Mouse (Mus musculus) brown adipose tissue, adult 24 weeks (tissue): ENCODE results near the gene Hacl1. TPM values are rescaled to one million over a fixed set of nuclear protein-coding genes. Genes with fewer than 3 reads are reported as not detected.

Experiments used
- H3K27ac ChIP-seq: fragments of 200-500 bp; replicated peaks from 2 replicates; pipeline ENCODE4 v1.5.1; 2012; ENCODE audit warnings: low read depth, mild to moderate bottlenecking, low read length
- H3K4me1 ChIP-seq: fragments of 200-500 bp; 2 replicates; pipeline ENCODE4 v1.6.1; 2012; ENCODE audit warnings: low read length, mixed read lengths; ENCODE audit not compliant: control insufficient read depth, insufficient read depth, insufficient read length
- H3K4me3 ChIP-seq: fragments of 200-500 bp; 2 replicates; pipeline ENCODE4 v1.5.1; 2012; ENCODE audit warnings: low read depth, mild to moderate bottlenecking, low read length, moderate library complexity; ENCODE audit not compliant: insufficient read depth
- polyA plus RNA-seq: library from polyadenylated mRNA; stranded (reverse); fragments of >200 nt; gene quantifications from 2 replicates; pipeline ENCODE4 v1.2.4, GENCODE M21; 2012; ENCODE audit not compliant: missing spikeins, insufficient read depth, insufficient read length

Gene Hacl1
- 77.1 and 106 TPM in 2 replicates for polyA plus RNA-seq

DNA sequence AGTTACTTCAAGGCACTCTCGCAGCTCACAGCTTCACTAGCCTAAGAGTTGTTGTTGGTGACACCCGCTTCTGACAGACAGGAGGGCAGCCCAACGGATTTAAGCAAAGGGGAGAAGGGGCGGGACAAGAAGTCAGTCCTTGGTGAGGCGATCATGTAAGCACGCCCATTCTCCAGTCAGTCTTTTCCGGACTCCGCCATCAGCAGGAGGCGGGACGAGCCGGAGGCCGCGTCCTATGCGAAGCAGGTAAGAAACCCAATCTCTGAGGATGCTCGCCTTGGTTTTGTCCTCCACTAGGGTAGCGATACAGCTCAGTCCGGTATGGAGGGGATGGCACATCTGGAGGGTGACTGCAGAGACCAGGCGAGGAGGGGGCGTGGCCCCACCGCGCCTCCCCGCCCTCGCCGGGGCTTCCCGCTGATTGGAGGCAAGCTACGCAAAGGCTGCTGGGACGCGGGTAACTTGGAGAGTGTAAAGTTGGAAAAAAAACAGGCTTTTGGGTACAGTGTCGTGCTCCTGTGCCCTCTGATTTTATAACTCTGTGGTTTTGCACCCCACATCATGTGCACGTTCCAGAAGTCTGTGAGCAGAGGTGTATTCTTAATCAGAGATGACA lies at the start of gene Hacl1, which contains the start of gene Btd:
TSS of gene Hacl1 (minus strand) at position 397 of the 616 bp plus-strand sequence.
TSS of gene Btd (plus strand) at position 139 of the 616 bp plus-strand sequence.
- peak within 1 kb of the TSS; percentile 72 for H3K27ac ChIP-seq
- peak within 1 kb of the TSS; percentile 67 for H3K4me3 ChIP-seq
- peaks cover 4% of the 10 kb centered on the region for H3K4me1 ChIP-seq

DNA sequence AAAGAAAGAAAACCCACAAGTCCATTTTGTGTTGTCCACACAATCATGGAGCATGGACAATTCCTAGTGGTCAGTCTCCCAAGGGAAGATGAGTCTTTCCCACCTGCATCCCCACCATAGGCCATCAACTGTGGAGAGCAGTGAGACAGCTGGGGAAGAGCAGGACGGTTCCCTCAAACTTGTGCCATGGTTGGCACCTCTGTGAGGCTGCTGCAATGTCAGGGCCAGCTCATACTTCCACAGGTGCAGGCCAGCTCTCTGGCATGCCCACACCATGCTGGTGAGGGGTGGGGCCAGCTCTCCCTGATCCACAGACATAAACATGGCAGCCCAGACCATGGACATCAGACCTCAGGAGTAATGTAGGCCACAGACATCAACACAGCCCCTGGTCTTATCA lies 45.1 kb upstream of the Hacl1 start:
- Histone ChIP-seq H3K4me3 (no peak overlapping the region), H3K27ac (no peak overlapping the region), H3K4me1 (no peaks in the 10 kb centered on the region; the same call in 1 of the 2 replicates)

DNA sequence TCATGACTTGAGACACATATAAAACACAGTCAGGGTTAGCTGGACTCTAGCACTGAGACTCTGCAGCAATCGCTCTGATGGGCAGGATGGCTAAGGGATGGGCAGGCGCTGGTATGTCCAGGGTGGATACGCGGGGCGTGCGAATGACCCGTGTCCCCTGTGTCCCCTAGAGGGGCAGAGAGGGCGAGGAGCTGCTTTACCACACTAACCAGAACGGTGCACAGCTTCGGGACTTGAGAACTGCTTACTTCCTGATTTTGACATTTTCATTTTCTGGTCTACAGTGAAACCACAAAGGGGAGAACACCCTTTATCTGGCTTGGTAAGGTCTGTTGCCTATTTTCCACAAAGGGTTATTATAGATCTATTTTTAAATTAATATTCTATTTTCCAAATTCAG lies 44.6 kb upstream of the Hacl1 start:
- H3K4me1 ChIP-seq: no peaks in the 10 kb centered on the region; the same call in 1 of the 2 replicates
- H3K4me3 ChIP-seq: no peak overlapping the region
- no peak overlapping the region for H3K27ac ChIP-seq

DNA sequence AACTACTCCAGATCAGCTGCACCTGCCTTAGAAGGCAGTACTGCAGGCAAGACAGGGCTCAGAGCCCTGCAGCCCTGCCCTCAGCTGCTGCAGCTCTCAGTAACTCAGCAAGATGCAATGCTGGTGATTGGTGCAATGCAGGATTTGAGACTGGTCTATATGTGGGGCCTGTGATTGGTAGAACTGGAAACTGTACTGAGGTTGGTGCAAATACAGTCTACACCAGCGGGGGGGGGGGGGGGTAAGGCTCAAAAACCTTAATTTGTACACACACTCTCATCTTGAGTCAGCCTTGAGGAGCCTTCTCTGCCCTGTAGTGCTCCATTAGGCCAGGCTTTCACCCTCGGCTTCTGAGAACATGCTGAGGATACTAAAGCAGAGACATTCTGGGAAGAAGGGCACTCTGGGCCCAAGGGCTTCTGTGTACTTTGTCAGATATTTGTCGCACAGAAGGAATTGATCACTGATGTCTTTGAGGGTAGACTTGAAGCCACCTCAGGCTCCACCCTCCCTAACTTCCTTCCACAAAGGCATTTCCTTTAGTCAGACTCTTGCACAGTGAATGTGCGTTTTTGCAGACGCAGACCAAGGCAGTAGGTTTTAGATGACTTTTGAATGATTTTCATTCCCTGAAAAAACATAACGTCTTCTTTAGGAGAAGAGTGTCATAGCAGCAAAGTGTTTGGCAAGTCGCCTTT lies 43.4 kb upstream of the Hacl1 start:
- H3K4me1 ChIP-seq: no peaks in the 10 kb centered on the region; the same call in 1 of the 2 replicates
- H3K27ac ChIP-seq: no peak overlapping the region
- no peak overlapping the region for H3K4me3 ChIP-seq

DNA sequence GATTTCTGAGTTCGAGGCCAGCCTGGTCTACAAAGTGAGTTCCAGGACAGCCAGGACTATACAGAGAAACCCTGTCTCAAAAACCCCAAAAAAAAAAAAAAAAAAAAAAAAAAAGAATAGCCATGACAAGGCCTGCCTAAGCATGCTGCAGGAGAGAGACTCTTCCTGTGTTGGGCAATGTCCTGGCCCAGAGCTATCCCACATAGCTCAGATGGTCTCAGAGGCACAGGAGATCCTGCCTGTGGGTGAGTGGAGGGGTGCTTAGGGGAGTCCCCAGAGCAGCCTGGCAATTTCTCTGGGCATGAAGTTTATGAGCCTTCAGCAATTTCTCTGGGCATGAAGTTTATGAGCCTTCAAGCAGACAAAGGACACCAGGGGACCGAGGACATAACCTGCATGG lies 42.5 kb upstream of the Hacl1 start:
- Histone ChIP-seq H3K4me3 (no peak overlapping the region), H3K27ac (no peak overlapping the region), H3K4me1 (no peaks in the 10 kb centered on the region; the same call in 1 of the 2 replicates)

DNA sequence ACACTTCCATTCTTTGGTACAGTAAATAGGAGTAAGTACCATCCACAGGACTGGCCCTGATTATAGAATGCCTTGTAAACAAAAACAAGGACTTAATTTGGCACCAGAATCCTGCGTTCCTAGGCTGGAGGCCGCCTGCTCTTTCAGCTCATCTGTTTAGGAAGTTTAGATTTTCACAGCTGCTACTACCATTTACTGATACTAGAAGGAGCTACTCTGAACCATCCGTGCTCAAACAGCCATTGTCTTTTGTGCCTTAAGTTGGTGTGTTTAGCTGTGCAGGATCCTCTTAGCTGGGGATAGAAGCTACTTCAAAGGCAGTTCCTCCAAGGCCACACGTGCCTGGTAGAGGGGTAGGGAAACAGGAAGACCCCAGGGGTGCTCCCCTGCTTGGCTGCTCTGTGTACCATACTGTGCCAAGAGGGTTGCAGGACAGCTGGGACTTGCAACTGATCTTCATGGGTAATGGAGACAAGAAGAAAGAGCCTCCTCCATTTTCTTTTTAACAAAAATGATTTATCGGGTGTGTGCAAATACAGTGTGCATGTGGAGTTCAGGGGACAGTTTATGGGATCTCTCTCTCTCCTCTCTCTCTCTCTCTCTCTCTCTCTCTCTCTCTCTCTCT lies 41.0 kb upstream of the Hacl1 start:
- no peak overlapping the region; the same call in 1 of the 2 replicates for H3K27ac ChIP-seq

DNA sequence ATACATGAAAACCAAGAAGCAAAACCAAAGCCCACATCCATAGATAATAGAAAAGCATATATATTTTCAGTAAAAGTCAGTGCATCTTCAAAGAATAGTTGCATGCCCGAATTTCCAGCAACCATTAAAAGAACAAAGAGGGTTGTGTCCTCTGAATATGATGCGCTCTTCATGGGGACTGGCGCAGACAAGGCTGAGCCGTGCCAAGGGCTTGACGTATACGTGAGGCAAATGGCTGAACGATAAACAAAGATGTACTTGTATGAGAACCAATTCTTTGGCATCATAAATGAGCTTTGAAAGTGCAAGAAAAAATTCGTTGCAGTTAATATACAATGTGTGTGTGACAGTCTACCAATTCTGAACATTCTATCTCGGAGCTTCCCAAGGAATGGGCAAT lies 40.2 kb upstream of the Hacl1 start:
- no peak overlapping the region for H3K27ac ChIP-seq
- no peaks in the 10 kb centered on the region; the same call in 1 of the 2 replicates for H3K4me1 ChIP-seq
- H3K4me3 ChIP-seq: no peak overlapping the region

More for the DNA sequence above, 41.0 kb upstream of the Hacl1 start:
- Histone ChIP-seq H3K4me1 (no peaks in the 10 kb centered on the region; the same call in 1 of the 2 replicates), H3K4me3 (no peak overlapping the region)

DNA sequence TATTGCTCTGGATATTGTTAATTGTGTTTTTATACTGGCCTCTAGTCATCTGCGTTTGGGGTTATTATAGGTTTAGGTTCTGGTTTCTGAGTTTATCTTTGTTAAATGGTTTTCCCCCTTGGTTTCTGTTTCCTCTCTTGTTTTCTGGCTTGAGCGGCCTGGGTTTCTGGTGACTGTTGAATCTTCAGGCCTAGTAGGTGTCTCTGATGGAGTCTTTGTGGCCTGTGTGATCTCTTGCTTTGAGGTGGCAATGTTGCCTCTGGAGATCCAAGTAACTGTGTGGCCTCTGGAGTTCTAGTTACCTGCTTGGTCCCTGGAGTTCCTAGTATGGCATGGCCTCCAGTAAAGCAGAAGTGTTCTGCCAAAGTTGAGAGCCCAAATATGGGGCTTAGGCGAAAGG lies 39.6 kb upstream of the Hacl1 start:
- Histone ChIP-seq H3K4me1 (no peaks in the 10 kb centered on the region; the same call in 1 of the 2 replicates), H3K27ac (no peak overlapping the region), H3K4me3 (no peak overlapping the region)

DNA sequence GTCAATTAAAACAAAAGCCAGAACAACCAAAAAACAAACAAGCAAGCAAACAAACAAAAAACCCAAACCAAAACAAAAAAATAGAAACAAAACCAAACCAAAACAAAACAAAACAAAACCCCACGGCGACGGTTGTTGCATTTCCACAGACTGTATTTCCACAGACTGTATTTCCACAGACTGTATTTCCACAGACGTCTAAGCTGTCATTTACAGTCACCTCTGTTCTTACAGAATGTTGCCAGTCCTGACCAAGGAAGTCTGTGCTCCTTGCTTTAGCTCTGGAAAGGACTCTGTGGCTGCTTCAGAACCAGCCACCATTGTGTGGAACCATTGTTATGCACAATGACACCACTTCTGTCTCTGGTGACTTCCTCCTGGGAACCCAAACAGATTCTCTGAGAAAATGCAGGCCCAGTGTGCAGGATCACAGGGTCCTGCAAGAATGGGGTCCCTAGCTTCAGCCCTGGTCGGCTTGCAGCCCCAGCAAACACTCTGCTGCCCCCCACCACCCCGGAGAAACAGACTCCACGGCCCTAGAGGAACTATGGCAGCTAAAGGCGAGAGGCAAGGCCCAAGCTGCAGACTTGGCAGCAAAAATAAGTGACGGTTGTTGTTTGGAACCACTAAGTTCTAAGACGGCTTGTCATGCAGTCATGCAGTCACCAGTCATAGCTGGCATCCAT lies 30.7 kb upstream of the Hacl1 start:
- Histone ChIP-seq H3K4me3 (no peak overlapping the region), H3K27ac (no peak overlapping the region)

DNA sequence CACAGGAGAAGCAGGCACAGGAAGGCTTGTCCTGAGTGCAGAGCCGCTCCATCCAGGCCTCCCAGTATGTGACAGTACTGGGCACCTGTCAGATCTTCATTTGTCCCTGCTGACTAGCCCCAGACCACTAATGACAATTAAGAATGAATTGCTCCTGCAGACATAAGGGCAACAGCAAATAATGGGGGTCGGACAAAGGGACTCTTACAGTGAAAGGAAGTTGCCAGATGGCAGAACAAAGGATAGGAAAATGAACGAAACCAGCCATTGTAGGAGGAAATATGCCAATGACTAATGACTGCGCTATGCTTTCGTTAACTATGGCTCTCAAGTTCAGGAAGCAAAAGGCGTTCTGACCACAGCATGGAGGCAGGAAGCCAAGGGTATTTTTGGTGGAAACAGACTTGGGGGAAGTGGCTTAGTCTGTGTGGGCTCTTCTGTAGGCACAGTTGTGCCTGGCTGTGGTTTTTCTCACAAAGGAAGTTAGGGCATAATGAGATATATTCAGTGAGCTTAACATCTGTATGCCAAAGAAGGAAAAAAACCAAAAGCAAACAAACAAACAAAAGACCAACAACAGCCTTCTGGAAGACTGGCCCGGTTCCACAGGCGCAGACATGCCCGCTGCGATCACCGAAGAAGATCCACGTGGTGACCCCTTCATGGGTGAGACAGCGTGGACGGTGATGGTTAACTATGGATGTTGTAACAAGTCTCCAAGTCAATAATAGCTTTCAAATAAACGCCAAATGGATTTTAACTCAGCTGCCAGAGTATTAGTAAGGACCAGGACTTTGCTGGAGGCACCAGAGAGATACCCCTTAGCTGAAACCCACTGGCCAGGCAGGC lies 28.8 kb upstream of the Hacl1 start:
- H3K4me1 ChIP-seq: peaks cover 27% of the 10 kb centered on the region
- H3K27ac ChIP-seq: peak overlapping the region; percentile 79
- no peak overlapping the region for H3K4me3 ChIP-seq

More for the DNA sequence above, 30.7 kb upstream of the Hacl1 start:
- H3K4me1 ChIP-seq: peaks cover 27% of the 10 kb centered on the region

DNA sequence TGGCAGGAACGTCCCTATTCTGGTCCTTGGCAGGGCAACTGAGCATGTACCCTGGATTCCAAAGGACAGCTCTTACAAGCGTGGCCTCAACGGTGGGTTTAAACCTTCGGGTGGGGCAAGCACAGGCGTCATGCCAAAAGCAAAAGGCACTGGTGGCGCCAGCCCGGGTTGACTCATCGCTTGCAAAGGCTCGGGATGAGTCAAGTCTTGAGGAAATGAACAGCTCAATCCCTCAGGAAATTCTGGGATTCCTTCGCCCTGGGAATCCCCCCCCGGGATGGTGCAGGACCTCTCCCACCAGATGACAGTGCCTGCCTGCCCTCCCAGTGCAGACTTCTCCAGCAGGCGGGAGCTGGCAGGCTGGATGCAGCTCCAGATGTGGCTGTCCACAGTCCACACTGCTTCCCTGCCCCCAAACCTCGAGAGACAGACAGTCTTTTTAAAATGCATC lies 28.1 kb upstream of the Hacl1 start:
- H3K4me1 ChIP-seq: peaks cover 27% of the 10 kb centered on the region

DNA sequence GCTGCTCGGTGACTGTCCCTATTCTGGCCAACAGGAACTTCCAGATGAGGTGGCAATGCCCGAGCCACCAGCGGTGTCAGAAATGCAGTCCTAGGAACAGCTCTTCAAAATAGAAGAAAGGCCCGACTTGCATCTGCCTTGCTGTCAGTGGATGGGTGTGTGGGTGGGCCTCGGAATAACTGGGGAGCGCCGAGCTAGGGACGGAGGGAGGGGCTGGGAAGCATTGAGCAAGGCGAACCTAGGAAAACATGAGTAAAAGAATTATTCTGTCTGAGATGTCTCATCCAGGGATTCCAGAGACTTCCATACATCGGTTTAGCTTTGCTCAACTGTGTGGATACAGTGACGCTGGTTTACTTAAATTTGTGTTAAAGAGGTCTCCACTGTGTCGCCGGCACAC lies 27.2 kb upstream of the Hacl1 start:
- Histone ChIP-seq H3K4me1 (peaks cover 35% of the 10 kb centered on the region), H3K27ac (peak overlapping the region; percentile 70), H3K4me3 (no peak overlapping the region)

More for the DNA sequence above, 28.1 kb upstream of the Hacl1 start:
- H3K4me3 ChIP-seq: peak overlapping the region; percentile 9; the same call in 1 of the 2 replicates
- peak overlapping the region; percentile 79 for H3K27ac ChIP-seq

DNA sequence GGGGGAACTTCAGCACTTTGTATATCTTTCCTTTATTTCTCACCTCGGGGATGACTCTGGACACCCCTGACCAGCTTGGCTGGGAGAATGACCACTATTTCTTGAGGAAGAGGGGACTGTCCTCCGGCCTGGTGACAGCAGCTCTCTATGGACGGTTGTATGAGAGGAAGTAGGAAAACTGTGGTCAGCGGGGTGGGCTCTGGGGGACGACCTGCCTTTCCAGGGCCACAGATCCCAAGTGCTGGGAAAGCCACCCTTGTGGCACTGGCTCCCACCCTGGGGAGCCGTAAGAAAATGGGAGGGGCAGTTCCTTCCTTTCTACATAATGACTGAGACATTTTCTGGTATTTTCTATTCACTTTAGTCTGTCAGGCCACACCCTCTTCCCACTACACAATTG lies 26.7 kb upstream of the Hacl1 start:
- Histone ChIP-seq H3K27ac (peak overlapping the region; percentile 64), H3K4me3 (no peak overlapping the region), H3K4me1 (peaks cover 41% of the 10 kb centered on the region)
